Mouse (Mus musculus) heart, postnatal 36 days (tissue): ENCODE results near the gene Unc93b1. TPM values are rescaled to one million over a fixed set of nuclear protein-coding genes. Genes with fewer than 3 reads are reported as not detected.
"Not testable (repeated sequence)": the region's sequence is repeated elsewhere in the genome, so short reads cannot be mapped to it uniquely, and the experiment has no call there.

ENCODE experiments used
- DNase-seq, 2 experiments: peaks; one replicate each; pipeline ENCODE4 v3.0.0; 2021 to 2022
- intact Hi-C: fragments of 180-260 bp; cut with DNase I; formaldehyde crosslinking; loops from one replicate; pipeline ENCODE4 v1.15.1; 2025
- total RNA-seq, 2 experiments: library from RNA; stranded (reverse); gene quantifications; 2 replicates each; pipeline ENCODE4 v1.2.3; 2021

The Unc93b1 gene
- total RNA-seq, 2 experiments from 2014 or later = 16.9 to 20.6 TPM

DNA sequence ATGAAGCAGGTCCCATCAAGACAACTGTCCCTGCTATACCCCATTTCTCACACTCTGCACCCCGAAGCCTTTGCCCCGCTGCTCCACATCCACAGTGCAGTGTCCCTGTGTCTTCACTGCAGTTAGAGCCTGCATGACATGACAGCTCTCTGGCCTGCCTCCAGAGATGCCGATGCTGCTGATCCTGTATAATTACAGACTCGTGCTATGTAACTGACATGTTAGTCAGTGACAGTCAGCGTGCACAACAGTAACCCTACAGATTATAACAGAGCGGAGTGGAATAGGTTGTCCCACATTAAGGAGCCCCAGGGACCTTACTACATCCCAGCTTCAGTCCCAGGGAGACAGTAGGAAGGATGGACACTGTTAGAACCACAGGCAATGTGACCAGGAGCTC lies 39.6 kb downstream of the Unc93b1 start:
- DNase-seq, intact Hi-C loops: not testable (repeated sequence)

DNA sequence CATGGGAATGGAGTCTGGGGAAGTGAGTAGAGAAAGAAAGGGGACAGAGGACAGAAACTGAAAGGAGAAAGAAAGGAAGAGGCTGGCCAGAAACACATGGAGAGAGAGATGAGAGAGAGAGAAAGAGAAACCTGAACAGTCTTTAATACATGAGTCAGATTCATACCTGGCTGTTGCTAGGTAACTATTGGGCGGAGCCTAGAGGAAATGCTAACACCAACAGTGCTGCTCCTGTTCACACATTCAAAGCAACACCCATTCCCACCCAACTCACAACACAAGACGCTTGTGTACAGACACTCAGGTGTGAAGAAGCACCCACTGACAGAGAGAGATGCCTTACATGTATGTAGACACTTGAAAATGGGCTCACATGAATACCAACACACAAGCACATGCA lies 40.9 kb downstream of the Unc93b1 start:
- DNase-seq = no peak
- intact Hi-C loops = no loop called here

DNA sequence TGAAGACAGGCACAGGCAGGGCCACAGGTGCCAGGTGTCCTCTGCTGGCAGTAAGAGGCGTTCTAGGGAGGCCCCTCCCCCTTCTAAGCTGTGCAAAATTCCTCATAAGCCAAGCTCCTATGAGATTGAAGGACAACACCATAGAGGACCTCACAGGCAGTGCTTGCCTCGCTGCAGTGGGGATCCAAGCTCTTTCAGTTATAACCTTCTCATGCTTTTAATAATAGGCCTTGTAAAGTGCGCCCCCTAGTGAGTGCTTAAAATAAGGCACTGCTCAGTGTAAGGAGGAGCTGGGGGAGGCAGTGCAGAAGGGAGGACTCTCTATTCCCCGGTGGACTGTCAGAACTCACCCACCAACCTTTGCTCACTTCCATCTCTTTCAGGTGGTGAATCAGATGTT lies 45.3 kb downstream of the Unc93b1 start:
- DNase-seq = peak; percentile 77 to 79
- intact Hi-C loops = loop anchor here (1.0 to 5.0 kb wide), 3 partner anchors 34 to 258 kb away; no protein-coding TSS in a partner anchor

DNA sequence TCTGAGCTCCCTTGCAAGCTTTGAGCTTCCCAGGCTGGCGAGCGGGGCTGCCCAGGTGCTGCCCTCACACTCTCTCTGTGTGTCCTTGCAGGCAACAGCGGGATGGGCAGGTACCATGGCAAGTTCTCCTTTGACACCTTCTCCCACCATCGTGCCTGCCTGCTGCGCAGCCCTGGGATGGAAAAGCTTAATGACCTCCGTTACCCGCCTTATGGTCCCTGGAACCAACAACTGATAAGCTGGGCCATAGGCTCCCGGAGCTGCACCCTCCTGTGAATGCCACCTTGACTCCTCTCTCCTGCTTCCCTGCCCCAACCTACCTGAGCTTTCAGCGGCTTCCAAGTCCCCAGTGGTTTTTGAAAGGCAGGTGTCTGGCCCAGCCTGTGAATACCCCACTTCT lies 45.9 kb downstream of the Unc93b1 start:
- no peak for DNase-seq
- intact Hi-C loops = loop anchor here (1.0 to 5.0 kb wide), 3 partner anchors 35 to 259 kb away; no protein-coding TSS in a partner anchor

DNA sequence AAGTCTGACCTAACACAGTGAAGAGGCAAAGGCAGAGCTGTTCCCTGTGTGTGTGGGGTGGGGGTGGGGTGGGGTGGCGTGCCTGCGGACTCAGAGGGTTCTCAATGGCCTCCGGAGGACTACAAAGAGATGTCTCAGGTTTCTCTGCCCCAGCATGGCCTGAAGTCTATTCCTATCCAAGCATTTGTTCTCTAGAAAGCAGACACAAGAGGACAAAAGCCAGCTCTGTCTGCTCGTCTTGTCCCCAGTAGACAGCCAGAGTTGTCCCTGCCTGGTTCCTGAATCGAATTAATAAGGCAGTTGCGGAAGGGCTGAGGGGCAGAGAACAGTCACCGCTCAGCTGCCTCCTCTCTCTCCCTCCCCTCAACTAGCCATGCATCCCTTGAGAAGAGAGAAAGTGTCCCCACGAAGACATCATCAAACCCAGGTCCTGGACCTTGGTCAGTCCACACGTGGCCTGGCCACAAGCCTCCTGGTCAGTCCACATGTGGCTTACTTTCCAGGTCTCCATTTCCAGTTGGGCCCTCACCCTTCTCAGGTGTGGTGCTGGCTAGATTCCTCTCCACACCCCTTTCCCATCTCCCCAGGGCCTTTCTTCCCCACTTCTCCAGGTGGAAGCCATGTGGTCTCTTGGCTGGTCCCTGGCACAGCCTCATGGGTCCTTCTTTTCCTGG lies 48.7 kb downstream of the Unc93b1 start:
- intact Hi-C loops = loop anchor here (5.0 kb wide), 2 partner anchors 191 to 261 kb away; no protein-coding TSS in a partner anchor
- DNase-seq = no peak

- intact Hi-C loops = no loop called here
- peak; percentile 38 to 54 for DNase-seq
Measured at GRCm38 (mm10) chr19:3985261-3985681, 50.3 kb downstream of the Unc93b1 start.

DNA sequence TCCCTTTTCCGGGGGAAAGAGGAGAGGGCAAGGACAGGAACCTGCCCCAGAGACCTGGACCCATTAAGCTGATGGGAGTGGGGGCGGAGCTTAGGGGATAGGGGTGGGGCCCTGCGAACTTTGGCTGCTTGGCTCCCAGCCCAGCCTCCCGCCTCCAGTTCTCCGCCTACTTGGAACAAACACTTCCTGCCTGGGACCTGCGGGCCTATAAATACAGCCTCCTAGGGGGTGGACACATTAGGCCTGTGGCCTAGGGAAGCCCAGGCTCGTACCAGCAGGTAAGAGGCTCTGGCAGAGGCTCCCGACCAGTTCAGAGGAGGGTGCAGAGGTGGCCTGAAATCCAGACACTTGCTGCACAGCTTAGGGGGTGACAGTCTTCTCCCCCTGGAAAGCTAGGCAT lies 51.3 kb downstream of the Unc93b1 start, which contains the start of gene Acy3:
Gene Acy3 (plus strand): TSS at position 237 of the 400 bp plus-strand sequence.
- intact Hi-C loops = no loop called here

GRCm38 (mm10) chr19:3988066-3988465 lies 53.1 kb downstream of the Unc93b1 start:
- intact Hi-C loops = no loop called here
- DNase-seq = no peak

More for the DNA sequence above, 51.3 kb downstream of the Unc93b1 start, which contains the start of gene Acy3:
- DNase-seq = peak; percentile 86 to 87

DNA sequence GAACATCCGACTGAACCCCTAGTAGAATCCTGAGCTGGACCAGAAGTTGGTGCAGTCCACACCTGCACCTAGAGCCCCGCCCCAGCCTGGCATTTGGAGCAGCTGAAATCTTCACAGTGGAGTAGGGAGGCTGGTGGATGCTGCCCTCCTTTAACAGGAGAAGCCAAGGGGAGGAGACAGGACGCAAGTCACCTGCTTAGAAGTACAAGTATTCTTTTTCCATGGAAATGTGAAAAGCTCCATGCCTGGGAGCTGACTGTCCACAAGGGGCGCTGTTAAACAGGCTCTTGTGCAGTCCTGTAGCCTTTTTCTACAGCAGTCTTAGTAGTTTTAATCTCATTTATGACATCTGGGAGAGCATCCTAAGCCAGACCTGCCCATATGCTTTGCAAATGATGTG lies 53.8 kb downstream of the Unc93b1 start:
- intact Hi-C loops = no loop called here
- DNase-seq = no peak

GRCm38 (mm10) chr19:3990804-3991203 lies 55.8 kb downstream of the Unc93b1 start:
- intact Hi-C loops = no loop called here
- no peak for DNase-seq

DNA sequence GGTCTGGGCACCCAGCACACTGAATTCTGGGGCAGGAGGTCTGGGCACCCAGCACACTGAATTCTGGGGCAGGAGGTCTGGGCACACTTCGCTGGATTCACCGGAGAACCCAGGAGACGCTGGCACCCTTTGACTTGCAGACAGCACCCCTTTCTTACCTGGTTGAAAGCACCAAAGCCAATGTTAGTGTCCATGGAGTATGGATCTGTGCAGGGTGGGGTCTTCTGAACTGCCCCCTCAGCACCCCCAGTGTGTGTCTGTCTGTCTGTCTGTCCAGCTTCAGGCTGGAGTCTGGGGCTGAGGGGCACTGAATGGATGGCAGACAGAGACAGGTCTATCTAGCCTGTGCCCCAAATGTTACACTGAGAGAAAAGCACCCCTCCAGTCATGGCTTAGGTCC lies 56.6 kb downstream of the Unc93b1 start:
- intact Hi-C loops = no loop called here
- DNase-seq = no peak

GRCm38 (mm10) chr19:3991966-3992365 lies 57.0 kb downstream of the Unc93b1 start:
- intact Hi-C loops = no loop called here
- no peak for DNase-seq

GRCm38 (mm10) chr19:3992416-3992815 lies 57.4 kb downstream of the Unc93b1 start, which contains the start of gene Tbx10:
Tbx10 (plus strand) TSS chr19:3992752.
- intact Hi-C loops = no loop called here
- DNase-seq = no peak

- intact Hi-C loops = no loop called here
- DNase-seq = no peak
Measured at GRCm38 (mm10) chr19:3994932-3995331, 59.9 kb downstream of the Unc93b1 start.

DNA sequence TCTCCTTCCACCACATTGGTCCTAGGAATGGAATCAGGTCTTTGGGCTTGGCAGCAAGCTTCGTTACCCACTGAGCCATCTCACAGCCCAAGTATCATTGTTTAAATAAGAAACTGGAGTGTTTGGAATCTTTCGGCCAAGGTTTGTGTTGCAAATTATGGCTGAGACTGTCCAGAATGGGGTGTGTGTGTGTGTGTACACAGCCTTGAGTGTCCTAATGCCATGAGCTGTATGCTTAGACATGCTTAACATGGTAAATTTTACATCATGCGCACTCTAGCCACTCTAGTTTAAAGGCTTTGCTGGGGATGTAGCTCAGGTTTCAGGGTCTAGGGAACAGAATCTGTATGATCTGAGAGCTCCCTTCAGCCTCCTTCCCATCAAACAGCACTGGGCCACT lies 60.5 kb downstream of the Unc93b1 start:
- intact Hi-C loops = no loop called here
- DNase-seq = no peak

DNA sequence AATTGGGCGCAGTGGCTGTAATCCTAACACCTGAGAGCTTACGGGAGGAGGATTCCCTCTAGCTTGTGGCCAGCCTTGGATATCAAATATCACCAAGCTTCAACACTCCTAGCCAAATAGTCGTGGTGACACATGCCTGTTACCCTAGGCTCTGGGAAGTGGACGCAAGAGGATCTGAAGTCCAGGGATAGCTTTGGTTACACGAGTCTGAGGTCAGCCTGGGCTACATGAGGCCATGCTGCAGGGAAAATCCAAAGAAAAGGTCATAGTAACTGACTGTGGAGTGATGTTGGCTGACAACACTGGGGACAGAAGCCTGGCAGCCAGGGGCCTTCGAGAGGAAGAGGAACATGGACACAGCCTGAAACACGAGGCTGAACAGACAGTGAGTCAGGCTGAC lies 61.1 kb downstream of the Unc93b1 start:
- intact Hi-C loops = no loop called here
- no peak for DNase-seq

- DNase-seq = no peak
- intact Hi-C loops = no loop called here
Measured at GRCm38 (mm10) chr19:3996747-3997146, 61.8 kb downstream of the Unc93b1 start.

GRCm38 (mm10) chr19:3997231-3997630 lies 62.2 kb downstream of the Unc93b1 start:
- DNase-seq = no peak
- intact Hi-C loops = no loop called here

DNA sequence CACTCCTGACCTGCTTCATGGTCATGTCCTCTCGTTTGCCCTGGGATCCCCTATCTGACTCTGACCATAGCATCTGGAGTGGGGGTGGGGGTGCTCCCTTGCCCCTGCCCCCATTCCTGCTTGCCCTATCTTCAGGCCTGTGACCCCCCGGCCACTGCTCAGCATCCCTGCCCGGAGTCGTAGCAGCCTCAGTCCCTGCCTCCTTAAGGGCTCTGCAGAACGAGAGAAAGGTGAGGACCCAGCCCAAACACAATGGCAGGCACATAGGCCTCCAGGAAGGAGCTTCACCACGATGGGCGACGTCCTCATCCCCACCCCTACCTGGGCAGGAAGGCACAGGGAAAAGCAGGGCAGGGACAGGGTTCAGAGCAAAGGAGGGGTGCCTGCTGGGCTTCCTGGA lies 63.3 kb downstream of the Unc93b1 start:
- no peak for DNase-seq
- intact Hi-C loops = no loop called here
